Mouse (Mus musculus) MEL (cell line): ENCODE data around the gene Rab35. TPM values are rescaled to one million over a fixed set of nuclear protein-coding genes. Genes with fewer than 3 reads are reported as not detected.
A peak's percentile ranks its signal among the peaks of the same experiment; 100 is the strongest.

ENCODE experiments used
- DNase-seq: peaks from one replicate; pipeline ENCODE4 v3.0.0; 2011; ENCODE audit warnings: low read depth, low spot score
- H3K27ac ChIP-seq: 2 replicates; pipeline ENCODE4 v1.5.1; 2012; ENCODE audit warnings: low read depth, mild to moderate bottlenecking, control low read depth, low read length, moderate library complexity; ENCODE audit not compliant: control insufficient read depth
- H3K27me3 ChIP-seq, 2 experiments: fragments of 150-350 bp in 1 of 2; sonication (generic) in 1 of 2; 2 replicates each; pipeline ENCODE4 v1.6.1; 2012; ENCODE audit warnings: low read length in 2 of 2, mild to moderate bottlenecking in 2 of 2, improper control_type of control experiment in 1 of 2, moderate library complexity in 1 of 2; ENCODE audit not compliant: insufficient read depth in 2 of 2, control insufficient read depth in 1 of 2
- H3K36me3 ChIP-seq, 2 experiments: 2 replicates each; pipeline ENCODE4 v1.6.1; 2012 to 2014; ENCODE audit warnings: low read length in 2 of 2, improper control_type of control experiment in 1 of 2, inconsistent platforms in 1 of 2, mild to moderate bottlenecking in 1 of 2; ENCODE audit not compliant: insufficient read depth in 2 of 2, control insufficient read depth in 1 of 2
- H3K4me1 ChIP-seq, 2 experiments: fragments of 150-350 bp in 1 of 2; sonication (generic) in 1 of 2; 2 replicates each; pipeline ENCODE4 v1.6.1; 2012; ENCODE audit warnings: low read length in 2 of 2, improper control_type of control experiment in 1 of 2, mild to moderate bottlenecking in 1 of 2; ENCODE audit not compliant: insufficient read depth in 2 of 2, control insufficient read depth in 1 of 2
- H3K4me3 ChIP-seq, 2 experiments: fragments of 150-350 bp in 1 of 2; sonication (generic) in 1 of 2; 2 replicates each; pipeline ENCODE4 v1.5.1; 2012; ENCODE audit warnings: low read depth in 2 of 2, low read length in 2 of 2, mild to moderate bottlenecking in 2 of 2, moderate library complexity in 2 of 2, control low read depth in 1 of 2, improper control_type of control experiment in 1 of 2; ENCODE audit not compliant: control insufficient read depth in 1 of 2, insufficient read depth in 1 of 2
- H3K79me2 ChIP-seq: 2 replicates; pipeline ENCODE4 v1.6.1; 2012; ENCODE audit warnings: mild to moderate bottlenecking, low read length, moderate library complexity; ENCODE audit not compliant: control insufficient read depth, poor library complexity, insufficient read depth
- H3K9ac ChIP-seq: 2 replicates; pipeline ENCODE4 v1.6.1; 2012; ENCODE audit warnings: low read depth, mild to moderate bottlenecking, control low read depth, low read length, moderate library complexity; ENCODE audit not compliant: control insufficient read depth, poor library complexity, severe bottlenecking
- H3K9me3 ChIP-seq: fragments of 150-350 bp; sonication (generic); replicated peaks from 2 replicates; pipeline ENCODE4 v1.6.1; 2012; ENCODE audit warnings: mild to moderate bottlenecking, low read length, improper control_type of control experiment, moderate library complexity; ENCODE audit not compliant: insufficient read depth
- BHLHE40 ChIP-seq: IDR thresholded peaks from 2 replicates; pipeline ENCODE4 v1.6.1; 2012; ENCODE audit warnings: low read depth, mild to moderate bottlenecking, inconsistent platforms, low read length, improper control_type of control experiment, borderline replicate concordance
- CHD2 ChIP-seq: IDR thresholded peaks from 2 replicates; pipeline ENCODE4 v1.6.1; 2011; ENCODE audit warnings: low read length, improper control_type of control experiment
- E2F4 ChIP-seq: IDR thresholded peaks from 2 replicates; pipeline ENCODE4 v1.6.1; 2011; ENCODE audit warnings: low read depth, low read length, improper control_type of control experiment, borderline replicate concordance
- GABPA ChIP-seq: IDR thresholded peaks from 2 replicates; pipeline ENCODE4 v1.6.1; 2012; ENCODE audit warnings: low read depth, mild to moderate bottlenecking, inconsistent platforms, low read length, improper control_type of control experiment, moderate library complexity
- MAZ ChIP-seq: IDR thresholded peaks from 2 replicates; pipeline ENCODE4 v1.6.1; 2012; ENCODE audit warnings: low read depth, mild to moderate bottlenecking, inconsistent platforms, low read length, improper control_type of control experiment
- MXI1 ChIP-seq: IDR thresholded peaks from 2 replicates; pipeline ENCODE4 v1.6.1; 2011; ENCODE audit warnings: mild to moderate bottlenecking, low read depth, low read length, improper control_type of control experiment
- NELFE ChIP-seq: IDR thresholded peaks from 2 replicates; pipeline ENCODE4 v1.6.1; 2011; ENCODE audit warnings: low read depth, low read length, improper control_type of control experiment
- NRF1 ChIP-seq: IDR thresholded peaks from 2 replicates; pipeline ENCODE4 v1.6.1; 2014; ENCODE audit warnings: low read depth, mild to moderate bottlenecking, inconsistent platforms, low read length, improper control_type of control experiment, moderate library complexity; ENCODE audit not compliant: poor library complexity, insufficient read depth, severe bottlenecking
- POLR2A ChIP-seq, 2 experiments: IDR thresholded peaks; 2 replicates each; pipeline ENCODE4 v1.6.1; 2011 to 2012; ENCODE audit warnings: low read length in 2 of 2, mild to moderate bottlenecking in 2 of 2, control low read depth in 1 of 2, improper control_type of control experiment in 1 of 2, low read depth in 1 of 2, moderate library complexity in 1 of 2; ENCODE audit not compliant: control insufficient read depth in 1 of 2, insufficient read depth in 1 of 2, poor library complexity in 1 of 2
- SIN3A ChIP-seq: IDR thresholded peaks from 2 replicates; pipeline ENCODE4 v1.6.1; 2012; ENCODE audit warnings: low read length, improper control_type of control experiment, inconsistent platforms
- TBP ChIP-seq: IDR thresholded peaks from 2 replicates; pipeline ENCODE4 v1.8.0; 2011; ENCODE audit warnings: low read depth, low read length, improper control_type of control experiment
- USF1 ChIP-seq: IDR thresholded peaks from 2 replicates; pipeline ENCODE4 v1.6.1; 2014; ENCODE audit warnings: low read depth, mild to moderate bottlenecking, inconsistent platforms, low read length, improper control_type of control experiment, moderate library complexity
- ZNF384 ChIP-seq: IDR thresholded peaks from 2 replicates; pipeline ENCODE4 v1.6.1; 2012; ENCODE audit warnings: low read depth, mild to moderate bottlenecking, inconsistent platforms, low read length, improper control_type of control experiment
- polyA plus RNA-seq, 2 experiments: library from polyadenylated mRNA; stranded (reverse) in 1 of 2; unstranded in 1 of 2; fragments of >175 nt in 1 of 2; fragments of >200 nt in 1 of 2; gene quantifications; 2 replicates each; pipeline versions ENCODE4 v1.2.1 to v1.2.4; 2012; ENCODE audit warnings: low replicate concordance in 2 of 2, low read depth in 1 of 2; ENCODE audit not compliant: insufficient read length in 2 of 2, insufficient read depth in 1 of 2, missing spikeins in 1 of 2
- total RNA-seq: library from RNA; depleted of rRNA; stranded (reverse); fragments of 300-350 nt; gene quantifications from 2 replicates; pipeline ENCODE4 v1.2.3, GENCODE M21; 2012

Rab35 gene
- total and polyA plus RNA-seq, 3 experiments, result 66.9 to 113 TPM; not detected in 1

DNA sequence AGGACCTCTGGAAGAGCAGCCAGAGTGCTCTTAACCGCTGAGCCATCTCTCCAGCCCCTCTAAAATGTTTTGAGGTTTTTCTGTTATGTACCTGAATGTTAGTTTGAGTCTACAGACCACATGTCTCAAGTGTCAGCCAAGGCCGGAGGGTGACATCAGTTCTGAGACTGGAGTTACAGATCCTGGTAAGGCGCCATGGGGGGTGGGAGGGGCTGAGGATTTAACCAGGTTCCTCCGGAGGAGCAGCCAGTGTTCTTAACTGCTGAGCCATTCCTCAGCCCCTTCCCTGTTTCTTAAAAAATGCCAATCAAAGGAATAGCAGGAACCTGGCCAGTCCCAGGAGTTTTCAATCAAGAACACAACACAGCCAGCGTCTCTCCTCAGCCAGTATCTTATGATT lies 1.4 kb upstream of the Rab35 start:
- TF ChIP-seq NRF1, result no peak
- TF ChIP-seq SIN3A, result no peak
- TF ChIP-seq E2F4, result no peak
- TF ChIP-seq GABPA, result no peak
- H3K27me3 ChIP-seq, result no peaks in the 10 kb centered on the region
- H3K9ac ChIP-seq, result no peak overlapping the region
- no peak overlapping the region for H3K27ac ChIP-seq
- peaks cover 0 to 36% of the 10 kb centered on the region in 2 experiments; a peak in 2 of 4 replicates for H3K36me3 ChIP-seq
- no peak for DNase-seq
- peaks cover 11 to 52% of the 10 kb centered on the region in 2 experiments for H3K4me1 ChIP-seq
- H3K4me3 ChIP-seq, result no peak overlapping the region
- no peaks in the 10 kb centered on the region for H3K9me3 ChIP-seq
- peaks cover 41% of the 10 kb centered on the region for H3K79me2 ChIP-seq

DNA sequence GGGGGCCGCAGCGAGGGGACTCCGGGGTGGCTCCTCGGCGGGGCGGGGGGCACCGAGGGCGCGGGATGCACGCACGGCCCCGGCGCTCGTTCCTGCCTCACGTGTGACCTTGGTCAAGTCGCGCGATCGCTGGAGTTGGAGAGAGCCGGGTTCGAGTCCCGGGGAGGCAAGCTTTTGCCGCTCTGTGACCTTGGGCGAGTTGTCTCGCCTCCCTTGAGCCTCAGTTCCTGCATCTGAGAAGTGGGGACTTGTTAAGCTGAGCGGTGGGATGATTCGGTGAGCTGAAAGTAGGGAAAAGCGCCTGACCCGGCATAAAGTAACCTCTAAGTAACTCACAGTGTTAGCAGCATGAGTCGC lies 628 bp downstream of the Rab35 start:
- TF ChIP-seq USF1 (0 out of 2 replicates have a peak, but pooled peaks have one; percentile 3), CHD2 (peak; percentile 27; the same call in 1 of the 2 replicates), BHLHE40 (peak; percentile 44; the same call in 1 of the 2 replicates), MXI1 (peak; percentile 58), POLR2A (IDR thresholded peaks at IDR 0.05; ENCODE audit: control insufficient read depth in 1 of 2, insufficient read depth in 1 of 2, low read depth in 1 of 2, low read length in 2 of 2, poor library complexity in 1 of 2) (0 out of 4 replicates have a peak, but pooled peaks of 1 of the 2 experiments have one; percentile 6), MAZ (no peak), TBP (0 out of 2 replicates have a peak, but pooled peaks have one; percentile 10), NELFE (no peak), E2F4 (no peak)
- no peaks in the 10 kb centered on the region for H3K27me3 ChIP-seq
- H3K9me3 ChIP-seq, result no peaks in the 10 kb centered on the region
- H3K27ac ChIP-seq, result peak overlapping the region; percentile 3; the same call in 1 of the 2 replicates
- peak; percentile 75 for DNase-seq
- H3K79me2 ChIP-seq, result peaks cover 57% of the 10 kb centered on the region
- peaks cover 0 to 27% of the 10 kb centered on the region in 2 experiments; a peak in 2 of 4 replicates for H3K36me3 ChIP-seq
- peak overlapping the region; percentile 61 to 100 for H3K4me3 ChIP-seq
- peak overlapping the region; percentile 67 for H3K9ac ChIP-seq
- peaks cover 2 to 45% of the 10 kb centered on the region in 2 experiments for H3K4me1 ChIP-seq

DNA sequence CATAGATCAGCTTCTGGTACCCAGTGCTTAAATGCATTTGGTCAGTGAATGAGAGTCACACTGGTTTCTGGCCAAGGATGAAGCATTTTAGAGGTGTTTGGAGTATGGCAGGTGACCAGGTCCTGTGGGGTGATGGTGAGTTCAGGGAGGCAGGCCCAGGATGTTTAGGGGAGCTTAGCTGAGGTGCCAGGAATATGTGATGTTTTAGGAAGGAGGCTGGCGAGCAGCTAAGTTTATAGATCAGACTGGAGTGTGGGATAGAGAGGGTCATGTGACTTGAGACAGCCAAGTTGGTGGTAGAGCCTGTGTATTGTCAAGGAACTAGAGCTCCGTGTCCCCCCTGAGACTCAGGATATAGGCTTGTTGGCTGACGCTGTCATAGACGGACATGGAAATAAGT lies 1.4 kb downstream of the Rab35 start:
- Histone ChIP-seq H3K4me1 (peaks cover 2 to 45% of the 10 kb centered on the region in 2 experiments), H3K36me3 (peaks cover 0 to 27% of the 10 kb centered on the region in 2 experiments; a peak in 2 of 4 replicates), H3K4me3 (peak overlapping the region; percentile 61 to 100), H3K9ac (peak overlapping the region; percentile 67), H3K79me2 (peaks cover 61% of the 10 kb centered on the region), H3K27me3 (no peaks in the 10 kb centered on the region), H3K9me3 (no peaks in the 10 kb centered on the region), H3K27ac (no peak overlapping the region)
- no peak for DNase-seq
- no peak for TF ChIP-seq ZNF384
- TF ChIP-seq NELFE, result no peak
- TF ChIP-seq USF1, result peak; percentile 76
